Mouse (Mus musculus) E14TG2a.4 (cell line): ENCODE measurements at regions not wholly inside any gene's neighbourhood (a gene's known extent, or its start where the extent isn't known, plus 50 kb on each side); places are given as distances from the start of the nearest gene placed in this dataset.

Experiments used
- H3K27me3 ChIP-seq: 2 replicates; pipeline ENCODE4 v1.6.1; 2014; ENCODE audit warnings: low read length, control low read depth; ENCODE audit not compliant: insufficient read depth
- H3K36me3 ChIP-seq: 2 replicates; pipeline ENCODE4 v1.6.1; 2014; ENCODE audit warnings: low read length, control low read depth; ENCODE audit not compliant: insufficient read depth
- H3K4me1 ChIP-seq: replicated peaks from 2 replicates; pipeline ENCODE4 v1.6.1; 2014; ENCODE audit warnings: low read depth, low read length, control low read depth
- H3K4me3 ChIP-seq: replicated peaks from 2 replicates; pipeline ENCODE4 v1.5.1; 2014; ENCODE audit warnings: mild to moderate bottlenecking, low read length
- H3K9me3 ChIP-seq: 2 replicates; pipeline ENCODE4 v1.6.1; 2014; ENCODE audit warnings: low read length, control low read depth
- CTCF ChIP-seq: conservative IDR thresholded peaks from 2 replicates; pipeline ENCODE4 v1.5.1; 2014; ENCODE audit warnings: low read length
- NANOG ChIP-seq: IDR thresholded peaks from 2 replicates; pipeline ENCODE4 v1.6.1; 2014; ENCODE audit warnings: borderline replicate concordance, low read length, mixed read lengths
- POU5F1 ChIP-seq: IDR thresholded peaks from 2 replicates; pipeline ENCODE4 v1.6.1; 2014; ENCODE audit warnings: low read length, borderline replicate concordance

- Histone ChIP-seq H3K36me3 (no peaks in the 10 kb centered on the region), H3K4me1 (no peaks in the 10 kb centered on the region), H3K27me3 (no peaks in the 10 kb centered on the region), H3K9me3 (no peaks in the 10 kb centered on the region), H3K4me3 (no peak overlapping the region)
- TF ChIP-seq CTCF, result no peak
- no peak for TF ChIP-seq NANOG
- TF ChIP-seq POU5F1, result no peak
Measured at GRCm38 (mm10) chr8:127662776-127663499, 599.2 kb downstream of the Pard3 start.

- no peaks in the 10 kb centered on the region for H3K27me3 ChIP-seq
- no peaks in the 10 kb centered on the region for H3K4me1 ChIP-seq
- no peaks in the 10 kb centered on the region for H3K9me3 ChIP-seq
- no peak overlapping the region for H3K4me3 ChIP-seq
- no peaks in the 10 kb centered on the region for H3K36me3 ChIP-seq
- no peak for TF ChIP-seq CTCF
- no peak for TF ChIP-seq POU5F1
- no peak for TF ChIP-seq NANOG
Measured at GRCm38 (mm10) chr8:127666606-127667005, 602.9 kb downstream of the Pard3 start.

- Histone ChIP-seq H3K27me3 (no peaks in the 10 kb centered on the region), H3K4me1 (no peaks in the 10 kb centered on the region), H3K4me3 (no peak overlapping the region), H3K36me3 (no peaks in the 10 kb centered on the region), H3K9me3 (no peaks in the 10 kb centered on the region)
- TF ChIP-seq NANOG (no peak), CTCF (no peak), POU5F1 (no peak)
Measured at GRCm38 (mm10) chr8:127668991-127669390, 605.3 kb downstream of the Pard3 start.

GRCm38 (mm10) chr8:127674063-127674462, 610.4 kb downstream of the Pard3 start:
- Histone ChIP-seq H3K27me3 (no peaks in the 10 kb centered on the region), H3K36me3 (no peaks in the 10 kb centered on the region), H3K9me3 (no peaks in the 10 kb centered on the region), H3K4me1 (no peaks in the 10 kb centered on the region), H3K4me3 (no peak overlapping the region)
- TF ChIP-seq CTCF (no peak), NANOG (no peak), POU5F1 (no peak)

- H3K4me1 ChIP-seq, result no peaks in the 10 kb centered on the region
- no peak overlapping the region for H3K4me3 ChIP-seq
- TF ChIP-seq NANOG, result no peak
- H3K36me3 ChIP-seq, result no peaks in the 10 kb centered on the region
- H3K9me3 ChIP-seq, result no peaks in the 10 kb centered on the region
- no peaks in the 10 kb centered on the region for H3K27me3 ChIP-seq
Measured at GRCm38 (mm10) chr8:127675377-127675776, 611.7 kb downstream of the Pard3 start.

- no peaks in the 10 kb centered on the region for H3K4me1 ChIP-seq
- no peak overlapping the region for H3K4me3 ChIP-seq
- H3K36me3 ChIP-seq, result no peaks in the 10 kb centered on the region
- no peak for TF ChIP-seq CTCF
- TF ChIP-seq POU5F1, result no peak
- TF ChIP-seq NANOG, result no peak
- H3K27me3 ChIP-seq, result no peaks in the 10 kb centered on the region
- no peaks in the 10 kb centered on the region for H3K9me3 ChIP-seq
Measured at GRCm38 (mm10) chr8:127680205-127680604, 616.5 kb downstream of the Pard3 start.

- no peaks in the 10 kb centered on the region for H3K27me3 ChIP-seq
- no peaks in the 10 kb centered on the region for H3K4me1 ChIP-seq
- no peak overlapping the region for H3K4me3 ChIP-seq
- no peaks in the 10 kb centered on the region for H3K9me3 ChIP-seq
- H3K36me3 ChIP-seq, result no peaks in the 10 kb centered on the region
- TF ChIP-seq CTCF (no peak), NANOG (no peak), POU5F1 (no peak)
Measured at GRCm38 (mm10) chr8:127684213-127684612, 620.5 kb downstream of the Pard3 start.

GRCm38 (mm10) chr8:127690792-127691191, 627.1 kb downstream of the Pard3 start:
- no peaks in the 10 kb centered on the region for H3K36me3 ChIP-seq
- no peaks in the 10 kb centered on the region for H3K4me1 ChIP-seq
- no peaks in the 10 kb centered on the region for H3K9me3 ChIP-seq
- TF ChIP-seq NANOG (no peak), CTCF (no peak), POU5F1 (no peak)
- H3K4me3 ChIP-seq, result no peak overlapping the region
- H3K27me3 ChIP-seq, result no peaks in the 10 kb centered on the region

- no peak for TF ChIP-seq CTCF
- TF ChIP-seq NANOG, result no peak
- TF ChIP-seq POU5F1, result no peak
- H3K4me1 ChIP-seq, result no peaks in the 10 kb centered on the region
- H3K36me3 ChIP-seq, result no peaks in the 10 kb centered on the region
- no peaks in the 10 kb centered on the region for H3K9me3 ChIP-seq
- no peak overlapping the region for H3K4me3 ChIP-seq
- no peaks in the 10 kb centered on the region for H3K27me3 ChIP-seq
Measured at GRCm38 (mm10) chr8:127698404-127698803, 634.7 kb downstream of the Pard3 start.
